Mouse (Mus musculus) kidney, postnatal 36 days (tissue): ENCODE measurements around the gene Dlgap4.
A peak's percentile ranks its signal among the peaks of the same experiment; 100 is the strongest.

Source experiments
- DNase-seq, 2 experiments: peaks; one replicate each; pipeline ENCODE4 v3.0.0; 2021 to 2022; ENCODE audit warnings: mixed read lengths in 2 of 2

Gene Dlgap4

GRCm38 (mm10) chr2:156620874-156621273 is 7.4 kb downstream of the Dlgap4 start:
- DNase-seq = no peak

- peak; percentile 87 to 92 for DNase-seq
Measured at GRCm38 (mm10) chr2:156621449-156621848, 7.9 kb downstream of the Dlgap4 start.

- DNase-seq = no peak
Measured at GRCm38 (mm10) chr2:156622192-156622591, 8.7 kb downstream of the Dlgap4 start.

- DNase-seq = no peak
Measured at GRCm38 (mm10) chr2:156623246-156623645, 9.7 kb downstream of the Dlgap4 start.

GRCm38 (mm10) chr2:156625307-156625706 is 11.8 kb downstream of the Dlgap4 start:
- DNase-seq = no peak

- DNase-seq = no peak
Measured at GRCm38 (mm10) chr2:156626119-156626518, 12.6 kb downstream of the Dlgap4 start.

GRCm38 (mm10) chr2:156626544-156626943 is 13.0 kb downstream of the Dlgap4 start:
- DNase-seq = peak in 1 of 2 experiments; percentile 20

GRCm38 (mm10) chr2:156627917-156628316 is 14.4 kb downstream of the Dlgap4 start:
- no peak for DNase-seq

- DNase-seq = no peak
Measured at GRCm38 (mm10) chr2:156630288-156630687, 16.8 kb downstream of the Dlgap4 start.

GRCm38 (mm10) chr2:156632721-156633120 is 19.2 kb downstream of the Dlgap4 start:
- DNase-seq = no peak

- DNase-seq = no peak
Measured at GRCm38 (mm10) chr2:156635091-156635490, 21.6 kb downstream of the Dlgap4 start.

GRCm38 (mm10) chr2:156641141-156641540 is 27.6 kb downstream of the Dlgap4 start:
- DNase-seq = no peak

GRCm38 (mm10) chr2:156642931-156643330 is 29.4 kb downstream of the Dlgap4 start:
- no peak for DNase-seq

- no peak for DNase-seq
Measured at GRCm38 (mm10) chr2:156643406-156643805, 29.9 kb downstream of the Dlgap4 start.

- DNase-seq = no peak
Measured at GRCm38 (mm10) chr2:156645145-156645544, 31.6 kb downstream of the Dlgap4 start.

- no peak for DNase-seq
Measured at GRCm38 (mm10) chr2:156646877-156647276, 33.4 kb downstream of the Dlgap4 start.

- DNase-seq = no peak
Measured at GRCm38 (mm10) chr2:156648042-156648441, 34.5 kb downstream of the Dlgap4 start.

- DNase-seq = no peak
Measured at GRCm38 (mm10) chr2:156649450-156649849, 35.9 kb downstream of the Dlgap4 start.

GRCm38 (mm10) chr2:156651019-156651418 is 37.5 kb downstream of the Dlgap4 start:
- DNase-seq = no peak

GRCm38 (mm10) chr2:156652841-156653240 is 39.3 kb downstream of the Dlgap4 start:
- DNase-seq = peak; percentile 56 to 89

- DNase-seq = no peak
Measured at GRCm38 (mm10) chr2:156654148-156654547, 40.6 kb downstream of the Dlgap4 start.

GRCm38 (mm10) chr2:156655626-156656025 is 42.1 kb downstream of the Dlgap4 start:
- DNase-seq = no peak

- no peak for DNase-seq
Measured at GRCm38 (mm10) chr2:156657522-156657921, 44.0 kb downstream of the Dlgap4 start.

GRCm38 (mm10) chr2:156658221-156658620 is 44.7 kb downstream of the Dlgap4 start:
- DNase-seq = no peak

GRCm38 (mm10) chr2:156658751-156659150 is 45.2 kb downstream of the Dlgap4 start:
- no peak for DNase-seq

- DNase-seq = no peak
Measured at GRCm38 (mm10) chr2:156659981-156660380, 46.5 kb downstream of the Dlgap4 start.
